Mouse (Mus musculus): ENCODE measurements around the gene Qtrt2. TPM values are rescaled to one million over a fixed set of nuclear protein-coding genes. Genes with fewer than 3 reads are reported as not detected.

Gene Qtrt2
- total RNA-seq, 1 experiment from 2014 or later = 90.1 TPM

- ATAC-seq (replicated peaks in 1 of 2; ENCODE audit: insufficient read depth in 1 of 2, low FRiP score in 2 of 2, low TSS enrichment in 1 of 2, low read depth in 1 of 2, poor library complexity in 2 of 2, severe bottlenecking in 2 of 2) = no peak
Observed at GRCm38 (mm10) chr16:43933041-43933440, 6.4 kb upstream of the Qtrt2 start.

- no peak for ATAC-seq (replicated peaks in 1 of 2; ENCODE audit: insufficient read depth in 1 of 2, low FRiP score in 2 of 2, low TSS enrichment in 1 of 2, low read depth in 1 of 2, poor library complexity in 2 of 2, severe bottlenecking in 2 of 2)
Observed at GRCm38 (mm10) chr16:43932319-43932718, 5.7 kb upstream of the Qtrt2 start.

GRCm38 (mm10) chr16:43931502-43931901, 4.9 kb upstream of the Qtrt2 start:
- no peak for ATAC-seq (replicated peaks in 1 of 2; ENCODE audit: insufficient read depth in 1 of 2, low FRiP score in 2 of 2, low TSS enrichment in 1 of 2, low read depth in 1 of 2, poor library complexity in 2 of 2, severe bottlenecking in 2 of 2)

GRCm38 (mm10) chr16:43930577-43930976, 4.0 kb upstream of the Qtrt2 start:
- no peak for ATAC-seq (replicated peaks in 1 of 2; ENCODE audit: insufficient read depth in 1 of 2, low FRiP score in 2 of 2, low TSS enrichment in 1 of 2, low read depth in 1 of 2, poor library complexity in 2 of 2, severe bottlenecking in 2 of 2)

- no peak for ATAC-seq (replicated peaks in 1 of 2; ENCODE audit: insufficient read depth in 1 of 2, low FRiP score in 2 of 2, low TSS enrichment in 1 of 2, low read depth in 1 of 2, poor library complexity in 2 of 2, severe bottlenecking in 2 of 2)
Observed at GRCm38 (mm10) chr16:43925846-43926245, 763 bp downstream of the Qtrt2 start.

GRCm38 (mm10) chr16:43925001-43925558, 1.5 kb downstream of the Qtrt2 start:
- no peak for ATAC-seq (replicated peaks in 1 of 2; ENCODE audit: insufficient read depth in 1 of 2, low FRiP score in 2 of 2, low TSS enrichment in 1 of 2, low read depth in 1 of 2, poor library complexity in 2 of 2, severe bottlenecking in 2 of 2)

GRCm38 (mm10) chr16:43922630-43923029, 4.0 kb downstream of the Qtrt2 start:
- ATAC-seq (replicated peaks in 1 of 2; ENCODE audit: insufficient read depth in 1 of 2, low FRiP score in 2 of 2, low TSS enrichment in 1 of 2, low read depth in 1 of 2, poor library complexity in 2 of 2, severe bottlenecking in 2 of 2) = no peak

GRCm38 (mm10) chr16:43922024-43922423, 4.6 kb downstream of the Qtrt2 start:
- ATAC-seq (replicated peaks in 1 of 2; ENCODE audit: insufficient read depth in 1 of 2, low FRiP score in 2 of 2, low TSS enrichment in 1 of 2, low read depth in 1 of 2, poor library complexity in 2 of 2, severe bottlenecking in 2 of 2) = no peak

GRCm38 (mm10) chr16:43918867-43919266, 7.7 kb downstream of the Qtrt2 start:
- ATAC-seq (replicated peaks in 1 of 2; ENCODE audit: insufficient read depth in 1 of 2, low FRiP score in 2 of 2, low TSS enrichment in 1 of 2, low read depth in 1 of 2, poor library complexity in 2 of 2, severe bottlenecking in 2 of 2) = no peak

GRCm38 (mm10) chr16:43908881-43909280, 17.7 kb downstream of the Qtrt2 start:
- ATAC-seq (replicated peaks in 1 of 2; ENCODE audit: insufficient read depth in 1 of 2, low FRiP score in 2 of 2, low TSS enrichment in 1 of 2, low read depth in 1 of 2, poor library complexity in 2 of 2, severe bottlenecking in 2 of 2) = no peak

GRCm38 (mm10) chr16:43900571-43900970, 26.0 kb downstream of the Qtrt2 start:
- no peak for ATAC-seq (replicated peaks in 1 of 2; ENCODE audit: insufficient read depth in 1 of 2, low FRiP score in 2 of 2, low TSS enrichment in 1 of 2, low read depth in 1 of 2, poor library complexity in 2 of 2, severe bottlenecking in 2 of 2)

GRCm38 (mm10) chr16:43900138-43900537, 26.5 kb downstream of the Qtrt2 start:
- no peak for ATAC-seq (replicated peaks in 1 of 2; ENCODE audit: insufficient read depth in 1 of 2, low FRiP score in 2 of 2, low TSS enrichment in 1 of 2, low read depth in 1 of 2, poor library complexity in 2 of 2, severe bottlenecking in 2 of 2)

GRCm38 (mm10) chr16:43894501-43894900, 32.1 kb downstream of the Qtrt2 start:
- no peak for ATAC-seq (replicated peaks in 1 of 2; ENCODE audit: insufficient read depth in 1 of 2, low FRiP score in 2 of 2, low TSS enrichment in 1 of 2, low read depth in 1 of 2, poor library complexity in 2 of 2, severe bottlenecking in 2 of 2)

GRCm38 (mm10) chr16:43890747-43891336, 35.8 kb downstream of the Qtrt2 start:
- no peak for ATAC-seq (replicated peaks in 1 of 2; ENCODE audit: insufficient read depth in 1 of 2, low FRiP score in 2 of 2, low TSS enrichment in 1 of 2, low read depth in 1 of 2, poor library complexity in 2 of 2, severe bottlenecking in 2 of 2)

- ATAC-seq (replicated peaks in 1 of 2; ENCODE audit: insufficient read depth in 1 of 2, low FRiP score in 2 of 2, low TSS enrichment in 1 of 2, low read depth in 1 of 2, poor library complexity in 2 of 2, severe bottlenecking in 2 of 2) = peak; percentile 83 to 85
Observed at GRCm38 (mm10) chr16:43890005-43890336, 36.6 kb downstream of the Qtrt2 start.

- peak; percentile 99 for ATAC-seq (replicated peaks in 1 of 2; ENCODE audit: insufficient read depth in 1 of 2, low FRiP score in 2 of 2, low TSS enrichment in 1 of 2, low read depth in 1 of 2, poor library complexity in 2 of 2, severe bottlenecking in 2 of 2)
Observed at GRCm38 (mm10) chr16:43889208-43890004, 37.2 kb downstream of the Qtrt2 start, which contains the start of gene Ccdc191. Gene Ccdc191 (plus strand): TSS chr16:43889800.

GRCm38 (mm10) chr16:43882329-43882728, 44.3 kb downstream of the Qtrt2 start:
- no peak for ATAC-seq (replicated peaks in 1 of 2; ENCODE audit: insufficient read depth in 1 of 2, low FRiP score in 2 of 2, low TSS enrichment in 1 of 2, low read depth in 1 of 2, poor library complexity in 2 of 2, severe bottlenecking in 2 of 2)

- ATAC-seq (replicated peaks in 1 of 2; ENCODE audit: insufficient read depth in 1 of 2, low FRiP score in 2 of 2, low TSS enrichment in 1 of 2, low read depth in 1 of 2, poor library complexity in 2 of 2, severe bottlenecking in 2 of 2) = no peak
Observed at GRCm38 (mm10) chr16:43881636-43882035, 45.0 kb downstream of the Qtrt2 start.

- no peak for ATAC-seq (replicated peaks in 1 of 2; ENCODE audit: insufficient read depth in 1 of 2, low FRiP score in 2 of 2, low TSS enrichment in 1 of 2, low read depth in 1 of 2, poor library complexity in 2 of 2, severe bottlenecking in 2 of 2)
Observed at GRCm38 (mm10) chr16:43879769-43880168, 46.8 kb downstream of the Qtrt2 start.

Measured in hematopoietic stem cell, adult 5-6 weeks (primary cell).